Mouse (Mus musculus) liver, embryonic 14.5 days (tissue): Measurements from ENCODE around the gene Rbfox1. TPM values are rescaled to one million over a fixed set of nuclear protein-coding genes. Genes with fewer than 3 reads are reported as not detected.

Experiments
- ATAC-seq: fragments of 200-750 bp; cut with Nextera tagmentation; 2 replicates; pipeline ENCODE4 v1.8.0; 2017; ENCODE audit warnings: moderate number of reproducible peaks, mild to moderate bottlenecking, moderate library complexity; ENCODE audit not compliant: insufficient read depth
- DNase-seq, 3 experiments: peaks; one replicate each; pipeline ENCODE4 v3.0.0-alpha.2; 2012 to 2013; ENCODE audit warnings: low read depth in 3 of 3, low spot score in 3 of 3
- H3K27ac ChIP-seq: fragments of 300-500 bp; sonication (generic); 2 replicates; pipeline ENCODE4 v1.5.1; 2014; ENCODE audit warnings: moderate library complexity, mild to moderate bottlenecking, control low read depth, inconsistent platforms
- H3K27me3 ChIP-seq: fragments of 300-500 bp; sonication (generic); 2 replicates; pipeline ENCODE4 v1.6.1; 2014; ENCODE audit warnings: mild to moderate bottlenecking, low read length, moderate library complexity; ENCODE audit not compliant: control insufficient read depth, insufficient read depth
- H3K36me3 ChIP-seq: fragments of 300-500 bp; sonication (generic); replicated peaks from 2 replicates; pipeline ENCODE4 v1.6.1; 2014; ENCODE audit warnings: low read depth; ENCODE audit not compliant: control insufficient read depth, insufficient read depth
- H3K4me1 ChIP-seq, 2 experiments: fragments of 200-500 bp in 1 of 2; fragments of 300-500 bp in 1 of 2; sonication (generic) in 1 of 2; replicated peaks; 2 replicates each; pipeline ENCODE4 v1.6.1; 2012 to 2014; ENCODE audit warnings: antibody characterized with exemption in 1 of 2, inconsistent platforms in 1 of 2, low read length in 1 of 2; ENCODE audit not compliant: control insufficient read depth in 2 of 2, insufficient read depth in 2 of 2
- H3K4me2 ChIP-seq: fragments of 300-500 bp; sonication (generic); 2 replicates; pipeline ENCODE4 v1.6.1; 2014; ENCODE audit warnings: low read depth, mild to moderate bottlenecking, control low read depth, moderate library complexity
- H3K4me3 ChIP-seq, 2 experiments: fragments of 200-500 bp in 1 of 2; fragments of 300-500 bp in 1 of 2; sonication (generic) in 1 of 2; 2 replicates each; pipeline ENCODE4 v1.5.1; 2012 to 2014; ENCODE audit warnings: low read depth in 2 of 2, low read length in 2 of 2, mild to moderate bottlenecking in 2 of 2, control low read depth in 1 of 2, inconsistent platforms in 1 of 2, moderate library complexity in 1 of 2; ENCODE audit not compliant: insufficient read depth in 1 of 2
- H3K9ac ChIP-seq: fragments of 300-500 bp; sonication (generic); replicated peaks from 2 replicates; pipeline ENCODE4 v1.6.1; 2014; ENCODE audit warnings: mild to moderate bottlenecking, control low read depth, moderate library complexity
- H3K9me3 ChIP-seq: fragments of 300-500 bp; sonication (generic); 2 replicates; pipeline ENCODE4 v1.6.1; 2016; ENCODE audit warnings: low read length, mixed read lengths; ENCODE audit not compliant: control insufficient read depth
- CTCF ChIP-seq: IDR thresholded peaks from 2 replicates; pipeline ENCODE4 v1.5.1; 2016; ENCODE audit warnings: antibody characterized with exemption, low read depth, control low read depth
- EP300 ChIP-seq: IDR thresholded peaks from 2 replicates; pipeline ENCODE4 v1.6.1; 2016; ENCODE audit warnings: antibody characterized with exemption, low read depth
- WGBS: fragments of 180-500 bp; shearing (Covaris S2); extraction: QIAGEN DNeasy Blood & Tissue Kit; methylation state at CpG from one replicate; pipeline ENCODE4 v1.1.7; 2014; ENCODE audit not compliant: insufficient replicate concordance; 5-methylcytosine and 5-hydroxymethylcytosine counted together
- polyA plus RNA-seq, 2 experiments: library from polyadenylated mRNA; depleted of rRNA in 1 of 2; stranded (reverse) in 1 of 2; unstranded in 1 of 2; fragments of >200 nt; fragmentation: Nextera tagmentation in 1 of 2; extraction: Ambion mirVana in 1 of 2; gene quantifications; 2 replicates each; pipeline versions ENCODE4 v1.2.1 to v1.2.3; 2012 to 2014

Rbfox1 gene
- polyA plus RNA-seq, 2 experiments: 0.02 TPM; not detected in 1

GRCm38 (mm10) chr16:7090205-7090604 lies 1205.0 kb downstream of the Rbfox1 start:
- no peak for DNase-seq
- Histone ChIP-seq H3K27ac (no peak overlapping the region), H3K27me3 (no peaks in the 10 kb centered on the region), H3K36me3 (no peaks in the 10 kb centered on the region), H3K9me3 (no peaks in the 10 kb centered on the region), H3K4me3 (no peak overlapping the region), H3K4me1 (no peaks in the 10 kb centered on the region), H3K4me2 (no peak overlapping the region), H3K9ac (no peak overlapping the region)
- ATAC-seq: no peak
- TF ChIP-seq EP300: no peak
- TF ChIP-seq CTCF: no peak
- WGBS: 70% methylated on average over 6 of the region's 6 CpGs

DNA sequence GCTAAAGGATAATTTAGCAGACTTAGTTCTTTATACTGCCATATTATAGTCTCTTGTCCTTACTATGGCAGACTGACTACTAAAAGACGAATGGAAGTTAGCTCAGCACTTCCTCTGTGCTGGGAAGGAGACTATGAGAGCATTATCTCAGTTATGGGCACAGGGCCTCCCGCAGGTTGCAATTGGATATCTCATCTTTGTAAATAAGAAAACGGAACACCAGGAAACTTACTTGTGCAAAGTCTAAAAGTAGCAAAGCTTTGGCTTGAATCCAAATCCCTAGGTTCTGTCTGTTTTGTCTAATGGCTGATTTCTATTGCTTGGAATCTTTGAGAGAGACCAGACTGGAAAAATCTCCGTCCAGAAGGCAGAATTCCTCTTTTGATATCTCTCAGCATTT lies 1207.7 kb downstream of the Rbfox1 start:
- 52% methylated on average over 4 of the region's 4 CpGs for WGBS
- no peak overlapping the region for H3K4me2 ChIP-seq
- H3K4me3 ChIP-seq: no peak overlapping the region
- no peak overlapping the region for H3K9ac ChIP-seq
- H3K27me3 ChIP-seq: no peaks in the 10 kb centered on the region
- no peak for TF ChIP-seq EP300
- no peak for TF ChIP-seq CTCF
- H3K36me3 ChIP-seq: no peaks in the 10 kb centered on the region
- ATAC-seq: no peak
- no peaks in the 10 kb centered on the region for H3K9me3 ChIP-seq
- H3K27ac ChIP-seq: no peak overlapping the region
- no peak for DNase-seq
- no peaks in the 10 kb centered on the region for H3K4me1 ChIP-seq

- H3K4me3 ChIP-seq: no peak overlapping the region
- H3K9ac ChIP-seq: no peak overlapping the region
- no peaks in the 10 kb centered on the region for H3K27me3 ChIP-seq
- no peaks in the 10 kb centered on the region for H3K36me3 ChIP-seq
- no peak for ATAC-seq
- H3K9me3 ChIP-seq: no peaks in the 10 kb centered on the region
- H3K4me1 ChIP-seq: no peaks in the 10 kb centered on the region
- no peak overlapping the region for H3K4me2 ChIP-seq
- TF ChIP-seq CTCF: no peak
- no peak for TF ChIP-seq EP300
- no peak for DNase-seq
- no peak overlapping the region for H3K27ac ChIP-seq
- WGBS: 78% methylated on average over 3 of the region's 3 CpGs
Observed at GRCm38 (mm10) chr16:7093686-7094085, 1208.5 kb downstream of the Rbfox1 start.

DNA sequence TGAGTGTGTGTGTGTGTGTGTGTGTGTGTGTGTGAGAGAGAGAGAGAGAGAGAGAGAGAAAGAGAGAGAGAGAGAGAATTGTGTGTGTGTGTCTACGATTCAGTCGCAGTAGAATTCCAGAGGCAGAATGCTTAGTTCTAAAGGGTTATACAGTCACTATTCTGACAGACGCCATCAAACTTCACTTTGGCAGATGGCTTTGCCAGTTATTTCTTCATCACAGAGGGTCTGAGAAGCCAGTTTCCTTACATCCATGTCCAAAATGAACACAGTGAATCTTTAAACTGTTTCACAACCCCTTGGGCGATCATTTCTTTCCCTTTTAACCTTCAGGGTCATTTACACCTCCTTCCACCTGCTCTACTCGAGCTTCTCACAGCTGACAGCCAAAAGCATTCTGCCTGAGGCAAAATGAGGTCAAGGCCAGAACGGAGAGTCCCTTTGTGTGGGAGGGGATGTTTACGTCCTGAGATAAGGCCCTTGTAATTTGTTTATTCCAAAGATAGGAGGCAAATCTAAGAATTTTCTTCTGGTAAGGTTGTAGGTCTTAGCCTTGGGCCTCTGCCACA lies 1209.1 kb downstream of the Rbfox1 start:
- Histone ChIP-seq H3K27ac (no peak overlapping the region), H3K4me1 (peaks cover 0 to 2% of the 10 kb centered on the region in 2 experiments; a peak in 1 of 4 replicates), H3K27me3 (no peaks in the 10 kb centered on the region), H3K36me3 (no peaks in the 10 kb centered on the region), H3K9me3 (no peaks in the 10 kb centered on the region), H3K4me2 (no peak overlapping the region), H3K9ac (no peak overlapping the region), H3K4me3 (no peak overlapping the region)
- ATAC-seq (no peak), DNase-seq (no peak)
- no peak for TF ChIP-seq EP300
- TF ChIP-seq CTCF: no peak
- WGBS: 48% methylated on average over 7 of the region's 7 CpGs

DNA sequence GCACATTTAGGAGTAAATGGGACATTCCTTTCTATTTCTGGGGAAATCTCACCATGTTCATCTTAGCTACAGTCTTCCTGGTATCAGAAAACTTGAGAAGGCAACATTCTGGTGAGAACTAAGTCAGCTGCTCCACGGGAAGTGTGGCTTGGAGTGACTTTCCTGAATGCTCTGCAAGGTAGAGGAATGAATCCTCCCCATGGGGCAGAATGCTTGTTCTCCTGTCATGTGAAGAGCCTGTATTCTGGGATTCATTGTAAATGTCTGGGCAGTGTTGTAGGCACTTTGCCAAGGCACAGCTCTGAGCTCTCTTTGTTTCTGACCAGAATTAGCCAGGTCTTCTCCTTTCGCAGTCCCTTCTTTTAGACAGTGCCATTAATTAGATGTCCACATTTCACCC lies 1211.9 kb downstream of the Rbfox1 start:
- TF ChIP-seq CTCF (no peak), EP300 (no peak)
- ATAC-seq: no peak
- whole genome bisulfite sequencing: 58% methylated on average over 2 of the region's 2 CpGs
- no peak overlapping the region for H3K4me3 ChIP-seq
- no peak for DNase-seq
- no peak overlapping the region for H3K9ac ChIP-seq
- no peak overlapping the region for H3K27ac ChIP-seq
- no peaks in the 10 kb centered on the region for H3K9me3 ChIP-seq
- H3K4me2 ChIP-seq: no peak overlapping the region
- peaks cover 0 to 7% of the 10 kb centered on the region in 2 experiments; a peak in 2 of 4 replicates for H3K4me1 ChIP-seq
- H3K27me3 ChIP-seq: no peaks in the 10 kb centered on the region
- H3K36me3 ChIP-seq: no peaks in the 10 kb centered on the region
